Mouse (Mus musculus) liver, embryonic 14 days (tissue): ENCODE data around the gene Olfr1364. TPM values are rescaled to one million over a fixed set of nuclear protein-coding genes. Genes with fewer than 3 reads are reported as not detected.

Experiments
- polyA plus RNA-seq: library from polyadenylated mRNA; depleted of rRNA; stranded (reverse); fragments of >200 nt; gene quantifications from 2 replicates; pipeline ENCODE4 v1.2.3, GENCODE M21; 2012; rRNA removed

The Olfr1364 gene
- not detected in 2 replicates for polyA plus RNA-seq

GRCm38 (mm10) chr13:21581659-21582058 is at the start of gene Olfr1364:
Gene Olfr1364, minus strand, starts transcription at chr13:21581759.

GRCm38 (mm10) chr13:21613922-21614321 is 32.4 kb upstream of the Olfr1364 start, which contains the start of gene Olfr1362:
Gene Olfr1362, minus strand, starts transcription at chr13:21614022.

GRCm38 (mm10) chr13:21559793-21560192 is 21.8 kb downstream of the Olfr1364 start, which contains the start of gene Olfr1535:
Gene Olfr1535, minus strand, starts transcription at chr13:21559893.

DNA sequence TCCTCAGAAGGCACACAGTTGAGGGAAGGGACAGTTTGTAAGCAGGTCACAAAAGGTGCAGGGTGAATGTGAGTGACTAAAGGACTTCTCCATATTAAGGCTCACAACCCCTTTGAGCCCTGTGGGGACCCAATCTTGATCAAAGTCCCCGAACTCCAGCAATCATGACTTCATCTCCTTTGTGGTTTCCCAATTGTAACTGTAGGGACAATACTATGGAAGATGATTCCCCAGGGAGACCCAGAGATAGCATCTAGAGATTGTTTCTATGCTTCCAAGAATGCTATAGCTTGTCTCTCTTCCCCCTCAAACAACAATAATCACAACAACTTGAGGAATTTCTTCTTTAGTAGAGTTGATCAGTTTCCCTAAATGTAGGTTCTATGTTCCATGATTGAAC is 38.9 kb downstream of the Olfr1364 start, which contains the start of gene Olfr1366:
Gene Olfr1366 (minus strand): TSS at position 101 of the 400 bp plus-strand sequence.

DNA sequence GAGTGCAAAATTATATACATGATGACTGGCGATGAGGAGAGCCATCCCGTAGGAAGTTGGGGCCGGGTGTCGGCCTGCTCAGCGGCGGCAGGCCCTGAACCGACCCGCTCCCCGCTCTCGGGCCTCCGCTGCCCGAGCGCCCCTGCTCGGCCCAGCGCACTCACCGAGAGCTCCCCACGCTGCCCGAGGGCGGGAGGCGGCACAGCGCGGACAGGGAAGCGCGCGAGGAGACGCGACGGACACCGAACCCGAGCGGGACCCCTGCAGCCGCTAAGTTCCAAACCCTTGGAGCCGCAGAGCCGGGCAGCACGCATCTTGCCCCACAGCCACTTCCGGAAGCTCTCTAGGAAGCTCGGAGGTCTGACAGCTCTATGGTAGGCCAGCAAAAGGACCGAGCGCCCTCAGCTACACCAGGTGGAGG is 50.8 kb downstream of the Olfr1364 start, which contains the start of gene Zkscan8:
Gene Zkscan8 (minus strand): TSS at position 340 of the 421 bp plus-strand sequence.

Other genes with a start within 250 kb of the Olfr1364 start
- gene Olfr1367, start 234.8 kb downstream of the Olfr1364 start, polyA plus RNA-seq = not detected in 2 replicates
- 2.6 and 2.8 TPM in 2 replicates for gene Zscan12, start 218.9 kb downstream of the Olfr1364 start, polyA plus RNA-seq
- 22.6 and 28.4 TPM in 2 replicates for gene Zkscan3, start 179.0 kb downstream of the Olfr1364 start, polyA plus RNA-seq
- gene Pgbd1, start 140.7 kb downstream of the Olfr1364 start, polyA plus RNA-seq = 1.3 and 1.4 TPM in 2 replicates
- gene Zscan26, start 128.0 kb downstream of the Olfr1364 start, polyA plus RNA-seq = 9.0 and 10.6 TPM in 2 replicates
- 0.27 and 0.31 TPM in 2 replicates for gene Nkapl, start 113.2 kb downstream of the Olfr1364 start, polyA plus RNA-seq
- gene Zkscan4, start 102.9 kb downstream of the Olfr1364 start, polyA plus RNA-seq = 0.17 and 0.21 TPM in 2 replicates
- not detected in 2 replicates for gene Gm10065, start 102.3 kb downstream of the Olfr1364 start, polyA plus RNA-seq
- gene AK157302, start 86.5 kb downstream of the Olfr1364 start, polyA plus RNA-seq = 0.60 and 0.98 TPM in 2 replicates
- gene Gm11273, start 80.3 kb downstream of the Olfr1364 start, polyA plus RNA-seq = 5.1 and 7.4 TPM in 2 replicates
- gene Zkscan8, start 50.6 kb downstream of the Olfr1364 start, polyA plus RNA-seq = 2.0 and 2.2 TPM in 2 replicates
- gene Olfr1366, start 39.0 kb downstream of the Olfr1364 start, polyA plus RNA-seq = not detected in 2 replicates
- gene Olfr1535, start 21.9 kb downstream of the Olfr1364 start, polyA plus RNA-seq = not detected in 2 replicates
- not detected in 2 replicates for gene Olfr1362, start 32.3 kb upstream of the Olfr1364 start, polyA plus RNA-seq
- not detected in 2 replicates for gene Olfr11, start 60.8 kb upstream of the Olfr1364 start, polyA plus RNA-seq
- gene Olfr1361, start 81.6 kb upstream of the Olfr1364 start, polyA plus RNA-seq = not detected in 2 replicates
- gene Olfr1360, start 95.6 kb upstream of the Olfr1364 start, polyA plus RNA-seq = not detected in 2 replicates
- gene Olfr1359, start 116.4 kb upstream of the Olfr1364 start, polyA plus RNA-seq = not detected in 2 replicates
- gene Hist1h2bl, start 134.4 kb upstream of the Olfr1364 start, polyA plus RNA-seq = 14.6 and 15.9 TPM in 2 replicates
- gene Hist1h2ai, start 134.7 kb upstream of the Olfr1364 start, polyA plus RNA-seq = 6.1 and 8.0 TPM in 2 replicates
- gene Hist1h3h, start 135.9 kb upstream of the Olfr1364 start, polyA plus RNA-seq = 25.6 and 32.9 TPM in 2 replicates
- 17.9 and 18.0 TPM in 2 replicates for gene Hist1h2bm, start 140.3 kb upstream of the Olfr1364 start, polyA plus RNA-seq
- gene Hist1h4j, start 153.3 kb upstream of the Olfr1364 start, polyA plus RNA-seq = 31.8 and 33.2 TPM in 2 replicates
- gene Hist1h4k, start 168.7 kb upstream of the Olfr1364 start, polyA plus RNA-seq = 30.3 and 35.2 TPM in 2 replicates
- gene Hist1h2ak, start 172.1 kb upstream of the Olfr1364 start, polyA plus RNA-seq = 49.3 and 52.1 TPM in 2 replicates
- gene Hist1h2bn, start 172.4 kb upstream of the Olfr1364 start, polyA plus RNA-seq = 15.9 and 19.2 TPM in 2 replicates
- 9.7 and 11.9 TPM in 2 replicates for gene Hist1h1b, start 198.9 kb upstream of the Olfr1364 start, polyA plus RNA-seq
- 30.9 and 33.6 TPM in 2 replicates for gene Hist1h3i, start 201.6 kb upstream of the Olfr1364 start, polyA plus RNA-seq
- gene Hist1h2an, start 205.5 kb upstream of the Olfr1364 start, polyA plus RNA-seq = 10.0 and 11.5 TPM in 2 replicates
- 2.1 and 3.0 TPM in 2 replicates for gene Hist1h2bp, start 205.7 kb upstream of the Olfr1364 start, polyA plus RNA-seq
- gene Hist1h2bq, start 228.4 kb upstream of the Olfr1364 start, polyA plus RNA-seq = 10.6 and 13.5 TPM in 2 replicates
- gene Hist1h2ao, start 228.7 kb upstream of the Olfr1364 start, polyA plus RNA-seq = 0.12 and 0.19 TPM in 2 replicates
- gene Hist1h4m, start 230.0 kb upstream of the Olfr1364 start, polyA plus RNA-seq = not detected in 2 replicates